Mouse (Mus musculus): ENCODE data around the gene Mlst8.

GRCm38 (mm10) chr17:24442632-24443155 is 36.2 kb downstream of the Mlst8 start, which contains the start of gene Dnase1l2:
- no peak for TF ChIP-seq POLR2A (IDR thresholded peaks at IDR 0.05; ENCODE audit: low read depth, low read length)
- no peak for TF ChIP-seq CTCF (IDR thresholded peaks at IDR 0.05; ENCODE audit: borderline replicate concordance, insufficient read depth, low read length)

All from embryonic fibroblast, embryonic 13.5 days (primary cell).